Mouse (Mus musculus) C2C12 (cell line): ENCODE data around the gene Hoxc6. TPM values are rescaled to one million over a fixed set of nuclear protein-coding genes. Genes with fewer than 3 reads are reported as not detected.
A peak's percentile ranks its signal among the peaks of the same experiment; 100 is the strongest.

Source experiments
- H3K27me3 ChIP-seq: one replicate; pipeline ENCODE4 v1.6.1; 2011; ENCODE audit not compliant: control insufficient read depth, insufficient read depth, insufficient read length
- H3K36me3 ChIP-seq: one replicate; pipeline ENCODE4 v1.6.1; 2011; ENCODE audit not compliant: control insufficient read depth, insufficient read depth
- H3K4me3 ChIP-seq: one replicate; pipeline ENCODE4 v1.5.1; 2011; ENCODE audit warnings: mild to moderate bottlenecking, control low read depth; ENCODE audit not compliant: poor library complexity, insufficient read depth, severe bottlenecking
- H3K79me2 ChIP-seq: one replicate; pipeline ENCODE4 v1.6.1; 2011; ENCODE audit not compliant: control insufficient read depth, insufficient read depth
- H3K79me3 ChIP-seq: one replicate; pipeline ENCODE4 v1.6.1; 2011; ENCODE audit warnings: low read depth, control low read depth
- H3ac ChIP-seq: one replicate; pipeline ENCODE3; 2011; ENCODE audit warnings: low read depth; ENCODE audit not compliant: control insufficient read depth, insufficient read length
- CEBPB ChIP-seq: IDR thresholded peaks from one replicate; pipeline ENCODE4 v1.6.1; 2011; ENCODE audit warnings: low read depth, mild to moderate bottlenecking, control low read depth, moderate library complexity
- CTCF ChIP-seq: IDR thresholded peaks from one replicate; pipeline ENCODE4 v1.5.1; 2011; ENCODE audit not compliant: control insufficient read depth, insufficient read depth, insufficient read length
- FOSL1 ChIP-seq: IDR thresholded peaks from one replicate; pipeline ENCODE4 v1.8.0; 2011; ENCODE audit warnings: mild to moderate bottlenecking, low read length; ENCODE audit not compliant: poor library complexity, insufficient read depth, severe bottlenecking
- MAX ChIP-seq: IDR thresholded peaks from one replicate; pipeline ENCODE4 v1.6.1; 2011; ENCODE audit warnings: mild to moderate bottlenecking, control low read depth
- MYOD1 ChIP-seq: IDR thresholded peaks from one replicate; pipeline ENCODE4 v1.6.1; 2011; ENCODE audit warnings: low read depth; ENCODE audit not compliant: control insufficient read depth, insufficient read length
- MYOG ChIP-seq: IDR thresholded peaks from one replicate; pipeline ENCODE4 v1.6.1; 2011; ENCODE audit not compliant: control insufficient read depth, insufficient read length; ENCODE audit errors: extremely low read depth
- USF1 ChIP-seq: IDR thresholded peaks from one replicate; pipeline ENCODE4 v1.6.1; 2011; ENCODE audit warnings: low read depth, mild to moderate bottlenecking, control low read depth, moderate library complexity
- polyA plus RNA-seq: library from polyadenylated mRNA; unstranded; fragments of >200 nt; fragmentation: generic; extraction: Trizol; gene quantifications from one replicate; pipeline ENCODE4 v1.2.1, GENCODE M21; 2012; ENCODE audit warnings: missing spikeins

Hoxc6 gene
- polyA plus RNA-seq, 1 experiment, result 10.6 TPM

- no peak for TF ChIP-seq CTCF
Observed at GRCm38 (mm10) chr15:103021544-103021943, 23.5 kb downstream of the Hoxc6 start.

GRCm38 (mm10) chr15:103024131-103024530 lies 26.1 kb downstream of the Hoxc6 start:
- Histone ChIP-seq H3K36me3 (no peaks in the 10 kb centered on the region), H3K79me2 (peaks cover 4% of the 10 kb centered on the region), H3ac (no peak overlapping the region), H3K79me3 (no peaks in the 10 kb centered on the region), H3K4me3 (no peak overlapping the region), H3K27me3 (no peaks in the 10 kb centered on the region)
- TF ChIP-seq FOSL1, result no peak
- no peak for TF ChIP-seq CEBPB
- TF ChIP-seq MYOD1, result no peak
- TF ChIP-seq MAX, result no peak
- no peak for TF ChIP-seq MYOG
- no peak for TF ChIP-seq USF1
- no peak for TF ChIP-seq CTCF

More at GRCm38 (mm10) chr15:103021544-103021943, 23.5 kb downstream of the Hoxc6 start:
- H3K27me3 ChIP-seq, result no peaks in the 10 kb centered on the region
- H3ac ChIP-seq, result no peak overlapping the region
- no peak overlapping the region for H3K4me3 ChIP-seq
- no peaks in the 10 kb centered on the region for H3K36me3 ChIP-seq
- no peaks in the 10 kb centered on the region for H3K79me3 ChIP-seq
- no peaks in the 10 kb centered on the region for H3K79me2 ChIP-seq

- Histone ChIP-seq H3K27me3 (no peaks in the 10 kb centered on the region), H3K79me3 (no peaks in the 10 kb centered on the region), H3K36me3 (no peaks in the 10 kb centered on the region), H3K4me3 (peak overlapping the region; percentile 21), H3ac (peak overlapping the region; percentile 58), H3K79me2 (peaks cover 4% of the 10 kb centered on the region)
- TF ChIP-seq CEBPB, result no peak
- no peak for TF ChIP-seq USF1
- TF ChIP-seq CTCF, result no peak
- TF ChIP-seq MYOG, result no peak
- TF ChIP-seq FOSL1, result no peak
- no peak for TF ChIP-seq MAX
- TF ChIP-seq MYOD1, result no peak
Observed at GRCm38 (mm10) chr15:103027266-103028235, 29.5 kb downstream of the Hoxc6 start.

GRCm38 (mm10) chr15:103028916-103029512 lies 31.0 kb downstream of the Hoxc6 start:
- Histone ChIP-seq H3K4me3 (no peak overlapping the region), H3K36me3 (no peaks in the 10 kb centered on the region), H3K79me2 (peaks cover 4% of the 10 kb centered on the region), H3K79me3 (no peaks in the 10 kb centered on the region), H3K27me3 (no peaks in the 10 kb centered on the region), H3ac (no peak overlapping the region)
- TF ChIP-seq USF1, result no peak
- TF ChIP-seq FOSL1, result no peak
- no peak for TF ChIP-seq MAX
- no peak for TF ChIP-seq MYOD1
- TF ChIP-seq CTCF, result no peak
- no peak for TF ChIP-seq MYOG

GRCm38 (mm10) chr15:103030142-103030541 lies 32.1 kb downstream of the Hoxc6 start:
- Histone ChIP-seq H3K27me3 (no peaks in the 10 kb centered on the region), H3K79me2 (peaks cover 4% of the 10 kb centered on the region), H3K36me3 (no peaks in the 10 kb centered on the region), H3K79me3 (no peaks in the 10 kb centered on the region), H3K4me3 (no peak overlapping the region), H3ac (no peak overlapping the region)
- TF ChIP-seq CEBPB, result no peak
- TF ChIP-seq MAX, result no peak
- no peak for TF ChIP-seq FOSL1
- TF ChIP-seq USF1, result no peak
- TF ChIP-seq MYOG, result no peak
- no peak for TF ChIP-seq MYOD1
- TF ChIP-seq CTCF, result no peak

- H3K27me3 ChIP-seq, result no peaks in the 10 kb centered on the region
Observed at GRCm38 (mm10) chr15:103032167-103032566, 34.1 kb downstream of the Hoxc6 start.

More at GRCm38 (mm10) chr15:103032167-103032566, 34.1 kb downstream of the Hoxc6 start:
- TF ChIP-seq MYOD1, result no peak
- TF ChIP-seq MAX, result no peak
- no peak for TF ChIP-seq MYOG
- no peak for TF ChIP-seq FOSL1
- TF ChIP-seq USF1, result no peak
- Histone ChIP-seq H3ac (no peak overlapping the region), H3K4me3 (no peak overlapping the region), H3K79me2 (no peaks in the 10 kb centered on the region), H3K79me3 (no peaks in the 10 kb centered on the region), H3K36me3 (no peaks in the 10 kb centered on the region)
